Mouse (Mus musculus): ENCODE results near the gene Atp13a2.

Atp13a2 gene

DNA sequence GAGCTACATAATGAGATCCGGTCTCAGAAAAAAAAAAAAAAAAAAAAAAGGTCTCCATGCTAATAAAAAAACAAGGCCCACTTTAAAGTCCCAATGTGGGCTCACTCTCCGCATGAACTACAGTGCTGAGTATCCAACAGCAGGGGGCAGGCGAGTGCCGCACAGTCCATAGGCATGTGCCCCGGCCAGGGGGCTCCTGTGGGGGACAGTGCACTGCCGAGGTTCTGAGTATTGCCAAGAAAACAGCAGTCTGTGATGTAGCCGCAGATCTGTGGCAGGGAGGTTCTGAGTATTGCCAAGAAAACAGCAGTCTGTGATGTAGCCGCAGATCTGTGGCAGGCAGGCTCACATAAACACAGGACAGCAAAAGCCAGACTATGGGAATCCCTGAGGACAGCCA is 58.1 kb downstream of the Atp13a2 start:
- DNase-seq (ENCODE audit: low spot score): peak; percentile 60

DNA sequence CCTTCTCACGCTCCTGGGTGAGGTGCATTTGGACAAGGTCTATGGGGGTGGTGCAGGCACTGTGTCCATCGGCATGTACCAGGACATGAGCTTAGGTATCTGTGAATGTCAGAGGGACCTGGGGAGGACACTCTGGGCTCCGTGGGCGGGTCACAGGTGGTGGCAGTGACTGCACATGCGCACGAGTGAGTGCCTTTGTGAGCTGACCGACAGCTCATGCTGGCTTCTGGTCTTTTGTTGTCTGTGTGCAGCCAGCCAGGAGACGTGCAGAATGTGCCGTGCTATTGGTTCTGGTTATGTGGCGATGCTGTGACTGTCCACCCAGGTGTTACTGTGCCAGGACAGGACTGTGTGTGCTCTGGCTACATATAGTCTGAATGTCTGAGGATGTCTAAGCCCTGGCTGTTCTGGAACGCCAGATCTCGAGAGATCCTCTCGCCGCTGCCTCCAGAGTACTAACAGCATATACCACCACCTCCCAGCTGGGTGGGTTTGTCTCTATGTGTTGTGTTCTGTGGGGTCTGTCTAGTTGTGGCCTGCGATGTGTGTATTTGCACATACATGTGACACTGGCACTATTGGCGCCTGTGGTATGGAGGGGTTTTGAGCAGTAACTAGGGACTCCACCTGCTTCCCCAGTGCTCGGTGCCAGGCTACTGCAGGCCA is 62.3 kb downstream of the Atp13a2 start:
- DNase-seq (ENCODE audit: low spot score): no peak

DNA sequence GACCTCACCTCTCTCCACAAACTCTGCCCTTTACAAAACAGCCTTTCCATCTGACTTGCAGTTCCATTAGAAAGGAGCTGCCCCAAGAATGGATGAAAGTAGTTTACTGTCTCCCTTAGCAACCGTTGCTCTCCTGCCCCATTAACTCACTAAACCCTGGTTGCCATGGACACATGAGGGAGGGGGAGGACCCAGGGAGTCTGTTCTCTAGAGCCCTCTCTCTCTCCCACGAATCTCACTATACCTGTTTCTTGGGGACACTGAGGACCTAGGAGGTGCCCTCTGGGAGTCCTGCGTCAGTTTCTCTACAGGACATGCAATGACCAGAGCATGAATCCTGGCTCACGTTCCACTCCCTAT is 62.8 kb downstream of the Atp13a2 start:
- DNase-seq (ENCODE audit: low spot score): no peak

DNA sequence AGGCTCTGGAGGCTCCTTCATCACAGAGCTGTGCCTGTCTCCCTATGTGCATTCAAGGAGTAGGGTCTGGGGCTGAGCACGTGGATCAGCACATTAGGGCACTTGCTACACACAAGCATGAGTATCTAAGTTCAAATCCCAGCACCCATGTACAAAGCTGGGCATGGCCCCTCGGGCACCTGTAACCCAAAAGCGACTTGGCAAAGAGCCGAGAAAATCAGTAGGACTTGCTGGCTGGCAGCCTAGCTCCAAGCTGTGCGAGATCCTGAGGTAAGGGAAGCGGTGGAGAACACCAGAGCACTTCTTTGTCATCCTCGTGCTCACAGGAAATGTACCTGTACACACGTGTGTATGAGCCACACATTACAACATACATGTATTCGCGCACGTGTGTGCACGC is 65.8 kb downstream of the Atp13a2 start:
- no peak for DNase-seq (ENCODE audit: low spot score)

DNA sequence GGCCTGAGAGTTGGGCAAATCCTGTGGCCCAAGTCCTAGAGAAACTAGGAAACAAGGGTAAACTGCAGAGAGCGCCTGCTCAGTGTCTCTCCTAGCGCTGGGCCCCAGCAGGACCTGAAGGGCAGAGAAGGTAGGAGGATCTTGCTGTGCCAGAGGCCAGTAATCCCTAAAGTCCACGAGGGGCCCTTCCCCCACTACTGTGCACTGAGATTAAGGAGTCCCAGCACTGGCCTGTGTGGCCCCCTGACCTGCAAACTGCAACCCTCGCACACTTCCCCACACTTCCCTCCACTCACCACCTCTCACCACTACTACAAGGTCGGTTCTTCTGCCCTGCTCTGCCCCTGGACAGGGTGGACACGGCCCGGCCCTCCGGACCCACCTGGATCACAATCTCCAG is 66.5 kb downstream of the Atp13a2 start:
- no peak for DNase-seq (ENCODE audit: low spot score)

DNA sequence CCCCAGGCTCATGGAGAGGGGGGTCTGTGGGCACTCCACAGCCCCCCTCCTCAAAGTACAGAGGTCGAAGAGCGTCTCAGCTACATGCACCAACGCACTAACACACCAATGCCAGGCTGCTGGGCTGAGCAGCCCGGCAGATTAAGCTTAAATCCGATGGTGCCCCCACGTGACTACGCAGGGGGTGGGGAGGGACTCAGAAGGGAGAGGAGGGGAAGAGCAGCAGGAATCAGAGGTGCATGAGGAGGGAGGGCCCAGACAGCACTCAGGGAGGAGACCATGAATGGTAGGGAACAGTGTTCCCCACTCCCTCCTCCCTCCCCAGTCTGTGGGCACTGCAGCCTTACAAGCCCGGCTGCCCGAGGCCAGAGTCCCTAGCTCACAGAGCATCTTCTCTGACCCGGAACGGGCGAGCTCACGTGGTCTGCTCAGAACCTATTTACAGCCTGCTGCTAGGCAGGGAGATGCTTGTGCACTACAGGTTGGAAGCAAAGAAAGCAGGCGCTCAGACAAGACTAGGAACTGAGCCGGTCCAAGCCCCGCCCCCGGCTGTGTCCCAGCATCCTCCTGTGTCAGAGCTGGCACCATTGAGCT is 67.0 kb downstream of the Atp13a2 start:
- peak; percentile 39 for DNase-seq (ENCODE audit: low spot score)

All from urinary bladder, postnatal 14 days (tissue).